Mouse (Mus musculus) bone marrow, adult 2 months (tissue): ENCODE data around the gene Gpr1. TPM values are rescaled to one million over a fixed set of nuclear protein-coding genes. Genes with fewer than 3 reads are reported as not detected.

ENCODE experiments used
- H3K27ac ChIP-seq: fragments of 200-500 bp; 2 replicates; pipeline ENCODE4 v1.5.1; 2012; ENCODE audit warnings: low read depth, mild to moderate bottlenecking, control low read depth, inconsistent platforms, low read length; ENCODE audit not compliant: control insufficient read depth, poor library complexity, insufficient read depth
- H3K4me1 ChIP-seq: fragments of 200-500 bp; 2 replicates; pipeline ENCODE4 v1.6.1; 2011; ENCODE audit warnings: low read length; ENCODE audit not compliant: control insufficient read depth, insufficient read depth
- H3K4me3 ChIP-seq: fragments of 200-500 bp; replicated peaks from 2 replicates; pipeline ENCODE3; 2011; ENCODE audit warnings: mild to moderate bottlenecking, low read depth, low read length, control low read depth; ENCODE audit not compliant: control insufficient read depth
- CTCF ChIP-seq: fragments of 200-500 bp; IDR thresholded peaks from 2 replicates; pipeline ENCODE4 v1.5.1; 2011; ENCODE audit warnings: low read length, control low read depth; ENCODE audit not compliant: control insufficient read depth, insufficient read depth
- POLR2A ChIP-seq: fragments of 200-500 bp; IDR thresholded peaks from 2 replicates; pipeline ENCODE4 v1.6.1; 2011; ENCODE audit warnings: low read depth, mild to moderate bottlenecking, control low read depth, low read length, borderline replicate concordance; ENCODE audit not compliant: control insufficient read depth
- WGBS: fragments of 180-500 bp; shearing (Covaris S2); methylation state at CpG from one replicate; pipeline ENCODE4 v1.1.7; 2018; 5-methylcytosine and 5-hydroxymethylcytosine counted together
- polyA plus RNA-seq: library from polyadenylated mRNA; stranded (reverse); fragments of >200 nt; gene quantifications from 2 replicates; pipeline ENCODE4 v1.2.4, GENCODE M21; 2011; ENCODE audit warnings: low replicate concordance; ENCODE audit not compliant: missing spikeins, insufficient read depth, insufficient read length

Gene Gpr1
- polyA plus RNA-seq, 1 experiment: not detected

- H3K4me1 ChIP-seq: no peaks in the 10 kb centered on the region
- 86% methylated on average over 2 of the region's 2 CpGs for WGBS
- TF ChIP-seq CTCF: no peak
- no peak for TF ChIP-seq POLR2A
- no peak overlapping the region for H3K27ac ChIP-seq
- H3K4me3 ChIP-seq: no peak overlapping the region
These were observed 76.4 kb downstream of the Gpr1 start for GRCm38 (mm10) chr1:63137971-63138370.

GRCm38 (mm10) chr1:63134530-63134929 is 79.8 kb downstream of the Gpr1 start:
- Histone ChIP-seq H3K27ac (no peak overlapping the region), H3K4me3 (no peak overlapping the region), H3K4me1 (peaks cover 7% of the 10 kb centered on the region; the same call in 1 of the 2 replicates)
- WGBS: 82% methylated on average over 3 of the region's 3 CpGs
- TF ChIP-seq CTCF: no peak
- no peak for TF ChIP-seq POLR2A

Other genes with a start within 250 kb of the Gpr1 start
- gene Ino80d, start 99.9 kb downstream of the Gpr1 start, polyA plus RNA-seq: 17.8 and 33.3 TPM in 2 replicates
- gene Eef1b2, start 37.7 kb downstream of the Gpr1 start, polyA plus RNA-seq: 680 and 906 TPM in 2 replicates
- gene Ndufs1, start 37.7 kb downstream of the Gpr1 start, polyA plus RNA-seq: 39.8 and 47.0 TPM in 2 replicates
- gene Zdbf2, start 58.7 kb upstream of the Gpr1 start, polyA plus RNA-seq: 1.1 TPM in 1 of 2 replicates, not detected in the other
- gene Adam23, start 231.3 kb upstream of the Gpr1 start, polyA plus RNA-seq: 0.40 and 1.4 TPM in 2 replicates